Mouse (Mus musculus) stomach, postnatal 0 days (tissue): Measurements from ENCODE around the gene Eif3b.

ENCODE experiments used
- CTCF ChIP-seq: IDR thresholded peaks from 2 replicates; pipeline ENCODE4 v1.5.1; 2016; ENCODE audit warnings: antibody characterized with exemption, low read depth, mild to moderate bottlenecking, moderate library complexity
- EP300 ChIP-seq: optimal IDR thresholded peaks from 2 replicates; pipeline ENCODE3; 2016; ENCODE audit warnings: antibody characterized with exemption

GRCm38 (mm10) chr5:140464943-140465342 is 45.8 kb downstream of the Eif3b start:
- no peak for TF ChIP-seq EP300
- no peak for TF ChIP-seq CTCF
